Mouse (Mus musculus): ENCODE measurements around the gene Tesmin.

- TF ChIP-seq NELFE (IDR thresholded peaks at IDR 0.05; ENCODE audit: low read depth, low read length): no peak
- no peak for TF ChIP-seq CHD2 (IDR thresholded peaks at IDR 0.05; ENCODE audit: low read length)
- no peak for TF ChIP-seq ETS1 (conservative IDR thresholded peaks at IDR 0.05; ENCODE audit: low read depth, low read length)
- no peak for TF ChIP-seq MYC (IDR thresholded peaks at IDR 0.05; ENCODE audit: low read depth, low read length)
- no peak for TF ChIP-seq MEF2A (IDR thresholded peaks at IDR 0.05; ENCODE audit: borderline replicate concordance, low read depth, low read length)
- TF ChIP-seq CTCF (conservative IDR thresholded peaks at IDR 0.05 in 1 of 2, IDR thresholded peaks at IDR 0.05 in 1 of 2; ENCODE audit: low read depth in 2 of 2, low read length in 2 of 2): no peak
- TF ChIP-seq USF2 (conservative IDR thresholded peaks at IDR 0.05; ENCODE audit: low read depth, low read length): no peak
- no peak for TF ChIP-seq JUN (IDR thresholded peaks at IDR 0.05; ENCODE audit: insufficient read depth, low read depth, low read length)
- no peak for TF ChIP-seq MAFK (IDR thresholded peaks at IDR 0.05; ENCODE audit: insufficient replicate concordance, low read length)
- no peak for TF ChIP-seq MXI1 (IDR thresholded peaks at IDR 0.05; ENCODE audit: low read depth, low read length)
Observed at GRCm38 (mm10) chr19:3343929-3344328, 44.7 kb upstream of the Tesmin start.
